Mouse (Mus musculus) urinary bladder, postnatal 10 days (tissue): ENCODE results near the gene Acadsb.
"Not testable (repeated sequence)": the region's sequence is repeated elsewhere in the genome, so short reads cannot be mapped to it uniquely, and the experiment has no call there.

ENCODE experiments used
- DNase-seq: peaks from one replicate; pipeline ENCODE4 v3.0.0; 2022; ENCODE audit warnings: low spot score

Acadsb gene

GRCm38 (mm10) chr7:131410416-131411058, at the start of gene Acadsb, which contains the start of gene Ikzf5:
Gene Acadsb, plus strand, starts transcription at chr7:131410601.
Gene Ikzf5, minus strand, starts transcription at chr7:131410521.
- peak; percentile 96 for DNase-seq

- DNase-seq, result peak; percentile 14
Measured at GRCm38 (mm10) chr7:131362269-131362614, 48.2 kb upstream of the Acadsb start.

- peak; percentile 76 for DNase-seq
Measured at GRCm38 (mm10) chr7:131362615-131363300, 47.6 kb upstream of the Acadsb start, which contains the start of gene 2310057M21Rik. Gene 2310057M21Rik, minus strand, starts transcription at chr7:131362759.

GRCm38 (mm10) chr7:131364131-131364530, 46.3 kb upstream of the Acadsb start:
- no peak for DNase-seq

GRCm38 (mm10) chr7:131370648-131371469, 39.5 kb upstream of the Acadsb start, which contains the start of gene Pstk:
Gene Pstk, plus strand, starts transcription at chr7:131371141.
- DNase-seq, result peak; percentile 44

GRCm38 (mm10) chr7:131371470-131371860, 38.9 kb upstream of the Acadsb start:
- no peak for DNase-seq

GRCm38 (mm10) chr7:131371880-131372651, 38.3 kb upstream of the Acadsb start:
- no peak for DNase-seq

GRCm38 (mm10) chr7:131391761-131392160, 18.6 kb upstream of the Acadsb start:
- not testable (repeated sequence) for DNase-seq

- DNase-seq, result no peak
Measured at GRCm38 (mm10) chr7:131409321-131409987, 947 bp upstream of the Acadsb start.

GRCm38 (mm10) chr7:131409988-131410385, 414 bp upstream of the Acadsb start:
- no peak for DNase-seq

GRCm38 (mm10) chr7:131411221-131411940, 980 bp downstream of the Acadsb start:
- DNase-seq, result no peak

GRCm38 (mm10) chr7:131411941-131412270, 1.5 kb downstream of the Acadsb start:
- no peak for DNase-seq

- DNase-seq, result not testable (repeated sequence)
Measured at GRCm38 (mm10) chr7:131416742-131417141, 6.3 kb downstream of the Acadsb start.

- no peak for DNase-seq
Measured at GRCm38 (mm10) chr7:131417605-131418004, 7.2 kb downstream of the Acadsb start.

GRCm38 (mm10) chr7:131424912-131425311, 14.5 kb downstream of the Acadsb start:
- no peak for DNase-seq

GRCm38 (mm10) chr7:131427331-131427730, 16.9 kb downstream of the Acadsb start:
- DNase-seq, result no peak

- no peak for DNase-seq
Measured at GRCm38 (mm10) chr7:131432244-131432643, 21.8 kb downstream of the Acadsb start.

GRCm38 (mm10) chr7:131434276-131434675, 23.9 kb downstream of the Acadsb start:
- DNase-seq, result no peak

GRCm38 (mm10) chr7:131437051-131437450, 26.6 kb downstream of the Acadsb start:
- no peak for DNase-seq

GRCm38 (mm10) chr7:131456714-131457113, 46.3 kb downstream of the Acadsb start:
- no peak for DNase-seq

GRCm38 (mm10) chr7:131465117-131465601, 54.8 kb downstream of the Acadsb start:
- no peak for DNase-seq
